Mouse (Mus musculus) G1E-ER4 (cell line): Measurements from ENCODE around the gene Marveld1. TPM values are rescaled to one million over a fixed set of nuclear protein-coding genes. Genes with fewer than 3 reads are reported as not detected.

Source experiments
- GATA1 ChIP-seq: IDR thresholded peaks from one replicate; pipeline ENCODE4 v1.8.0; 2012; ENCODE audit warnings: low read length, inconsistent platforms
- polyA plus RNA-seq: library from polyadenylated mRNA; stranded (reverse); fragments of >175 nt; gene quantifications from 2 replicates; pipeline ENCODE4 v1.2.3, GENCODE M21; 2012

The Marveld1 gene
- polyA plus RNA-seq, 1 experiment = not detected

DNA sequence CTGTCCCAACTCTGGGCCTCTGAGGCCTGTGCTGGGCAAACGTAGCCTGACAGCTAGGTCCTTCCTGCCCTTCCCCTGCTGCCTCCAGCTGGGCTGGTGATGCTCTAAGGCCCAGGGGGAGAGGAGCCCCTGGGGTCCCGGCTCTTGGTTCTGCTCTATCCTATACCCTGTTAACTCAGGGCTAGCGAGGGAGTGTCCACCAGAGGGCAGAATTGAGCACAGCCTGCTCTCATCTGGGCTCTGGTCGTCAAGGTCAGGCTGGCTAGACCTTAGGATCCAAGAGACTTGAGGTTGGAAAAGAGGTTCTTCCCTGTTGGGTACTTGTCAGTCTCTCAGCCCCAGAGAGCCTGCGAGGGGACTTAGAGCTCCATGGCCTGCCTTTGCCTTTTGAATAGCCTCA is 43.3 kb downstream of the Marveld1 start:
- no peak for TF ChIP-seq GATA1

DNA sequence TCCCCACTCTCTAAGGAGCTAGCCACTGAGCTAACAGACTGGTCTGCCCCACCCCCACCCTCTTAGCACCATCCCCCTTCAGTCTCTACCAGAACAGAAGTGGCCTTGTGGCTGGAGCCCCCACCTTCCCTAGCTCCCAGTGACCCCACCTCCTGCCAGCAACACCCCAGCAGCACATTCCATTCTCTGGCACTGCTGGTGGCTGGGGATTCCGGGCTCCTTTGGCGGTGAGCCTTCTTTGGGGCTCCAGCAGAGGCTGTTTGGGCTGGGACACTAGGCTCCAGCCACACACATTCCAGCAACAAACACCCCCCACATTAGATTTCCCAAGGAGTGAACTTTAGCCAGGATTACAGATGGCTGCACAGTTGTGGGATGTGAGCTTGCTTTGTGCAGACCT is 46.1 kb downstream of the Marveld1 start:
- no peak for TF ChIP-seq GATA1

DNA sequence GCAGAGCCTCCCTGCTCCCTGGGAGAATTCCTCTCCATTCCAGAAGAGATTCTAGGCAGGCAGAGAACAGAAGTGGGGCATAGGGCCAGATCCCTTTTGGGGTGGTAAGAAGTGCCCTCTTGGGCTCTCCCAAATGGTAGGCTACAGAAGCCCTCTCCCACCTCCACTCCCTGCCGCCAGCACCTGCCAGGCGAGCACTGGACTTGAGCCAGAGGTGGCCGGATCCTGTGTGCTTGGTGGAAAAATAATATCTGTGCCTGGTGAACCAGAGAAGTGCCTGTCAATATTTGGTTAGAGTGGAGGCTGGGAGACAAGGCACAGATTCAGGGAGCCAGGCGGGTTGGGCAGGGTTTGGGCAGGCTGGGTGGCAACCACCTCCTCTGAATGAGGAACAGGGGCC is 49.2 kb downstream of the Marveld1 start:
- no peak for TF ChIP-seq GATA1

DNA sequence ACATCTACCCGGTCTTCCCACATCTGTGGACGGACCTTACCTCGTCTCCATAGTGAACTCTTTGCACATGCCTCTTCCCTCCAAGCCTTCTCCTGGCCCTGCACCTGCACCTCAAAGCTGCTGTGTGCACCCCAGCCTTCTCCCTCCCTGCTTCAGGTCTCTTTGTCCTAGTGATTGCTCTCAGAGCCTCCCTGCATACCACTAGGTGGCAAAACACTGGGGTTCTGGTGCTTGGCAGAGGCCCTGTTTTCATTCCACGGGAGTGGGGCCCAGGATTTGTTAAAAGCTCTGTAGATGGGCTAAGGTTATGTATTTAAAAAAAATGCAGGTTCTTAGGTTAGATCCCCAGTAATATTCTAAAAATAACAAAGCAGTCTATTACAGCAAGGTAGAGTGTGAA is 49.9 kb downstream of the Marveld1 start:
- TF ChIP-seq GATA1 = no peak

DNA sequence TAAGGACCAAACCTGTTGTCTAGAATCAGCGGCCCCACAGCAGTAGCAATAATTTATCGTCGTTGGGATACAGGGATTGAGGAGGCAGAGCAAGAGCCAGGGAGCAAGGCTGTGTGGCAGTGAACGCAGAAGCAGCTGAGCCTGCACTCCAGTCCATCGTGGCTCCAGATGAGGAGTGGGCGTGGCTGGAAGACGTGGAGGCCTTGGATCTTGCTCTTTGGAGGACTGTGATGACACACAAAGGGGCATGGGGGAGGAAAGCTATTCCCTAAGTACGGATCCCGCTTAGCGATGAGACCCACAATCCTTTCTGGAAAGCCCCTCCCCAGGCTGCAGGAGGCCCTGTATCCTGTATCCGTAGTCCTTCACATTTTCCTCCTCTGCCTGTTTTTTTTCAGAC is 50.8 kb downstream of the Marveld1 start:
- TF ChIP-seq GATA1 = no peak

Other genes with a start within 250 kb of the Marveld1 start
- gene Pgam1, start 235.5 kb upstream of the Marveld1 start, polyA plus RNA-seq = 425 and 461 TPM in 2 replicates
- gene Exosc1, start 214.0 kb upstream of the Marveld1 start, polyA plus RNA-seq = 20.9 and 28.0 TPM in 2 replicates
- gene Zdhhc16, start 213.9 kb upstream of the Marveld1 start, polyA plus RNA-seq = 27.4 and 39.9 TPM in 2 replicates
- 11.9 and 12.0 TPM in 2 replicates for gene Mms19, start 166.2 kb upstream of the Marveld1 start, polyA plus RNA-seq
- 2.3 and 2.6 TPM in 2 replicates for gene Ubtd1, start 165.6 kb upstream of the Marveld1 start, polyA plus RNA-seq
- not detected in 2 replicates for gene Ankrd2, start 111.4 kb upstream of the Marveld1 start, polyA plus RNA-seq
- not detected in 2 replicates for gene Hoga1, start 101.8 kb upstream of the Marveld1 start, polyA plus RNA-seq
- gene 4933411K16Rik, start 95.2 kb upstream of the Marveld1 start, polyA plus RNA-seq = not detected in 2 replicates
- gene Morn4, start 61.0 kb upstream of the Marveld1 start, polyA plus RNA-seq = 1.4 and 1.6 TPM in 2 replicates
- 17.5 and 18.9 TPM in 2 replicates for gene Pi4k2a, start 56.9 kb upstream of the Marveld1 start, polyA plus RNA-seq
- gene Avpi1, start 18.3 kb upstream of the Marveld1 start, polyA plus RNA-seq = 81.4 and 107 TPM in 2 replicates
- 11.8 and 12.3 TPM in 2 replicates for gene Zfyve27, start 16.6 kb downstream of the Marveld1 start, polyA plus RNA-seq
- gene Sfrp5, start 54.9 kb downstream of the Marveld1 start, polyA plus RNA-seq = not detected in 2 replicates
- 0.02 TPM in 1 of 2 replicates, not detected in the other for gene Golga7b, start 100.2 kb downstream of the Marveld1 start, polyA plus RNA-seq